In genomic region chr1:153846867-153847266, GRCm38 (mm10) we compare ENCODE assay signal across 9 mouse cellular contexts. TPM values are rescaled to one million over a fixed set of nuclear protein-coding genes. Genes with fewer than 3 reads are reported as not detected.
DNase-seq lines count a peak whose midpoint lies in the region; ATAC-seq and TF ChIP-seq lines count a peak whose summit lies in the region.
"Had no signal": no experiment of that assay in that cellular context is flagged by ENCODE, and none has a peak within 500 bp of the region (broad histone marks: within the 10 kb centered on the region; RNA-seq: fewer than 3 reads in every experiment).

No protein-coding gene starts in this region.

- no peaks in the 10 kb centered on the region for H3K9me3 ChIP-seq in forebrain, embryonic 13.5 days (replicated peaks)
- H3K9me3 ChIP-seq in forebrain, embryonic 12.5 days, result no peaks in the 10 kb centered on the region
- no peaks in the 10 kb centered on the region for H3K9me3 ChIP-seq in lung, postnatal 0 days (ENCODE audit: low read length)
- no peaks in the 10 kb centered on the region for H3K9me3 ChIP-seq in heart, postnatal 0 days (replicated peaks; ENCODE audit: control insufficient read depth, low read length)
- H3K9me3 ChIP-seq: limb, embryonic 13.5 days had no signal

- H3K4me2 ChIP-seq in forebrain, embryonic 13.5 days, result no peak overlapping the region
- H3K4me2 ChIP-seq in forebrain, embryonic 12.5 days, result no peak overlapping the region
- no peak overlapping the region for H3K4me2 ChIP-seq in lung, postnatal 0 days (replicated peaks; ENCODE audit: low read depth, low read length)
- H3K4me2 ChIP-seq in heart, postnatal 0 days (ENCODE audit: low read depth, low read length), result 0 out of 2 replicates have a peak overlapping the region, but pooled peaks have one; percentile 35
- H3K4me2 ChIP-seq: limb, embryonic 13.5 days had no signal

- no peaks in the 10 kb centered on the region for H3K4me1 ChIP-seq in forebrain, embryonic 13.5 days
- H3K4me1 ChIP-seq in forebrain, embryonic 12.5 days, result no peaks in the 10 kb centered on the region
- no peaks in the 10 kb centered on the region for H3K4me1 ChIP-seq in lung, postnatal 0 days (ENCODE audit: insufficient read depth, low read depth, low read length)
- no peaks in the 10 kb centered on the region for H3K4me1 ChIP-seq in heart, postnatal 0 days (ENCODE audit: control insufficient read depth, insufficient read depth)
- H3K4me1 ChIP-seq: limb, embryonic 13.5 days had no signal

- DNase-seq in lung, postnatal 0 days (ENCODE audit: low spot score), result peak; percentile 90
- no peak for DNase-seq in lung, postnatal 36 days
- peak; percentile 86 for DNase-seq in heart, postnatal 0 days (ENCODE audit: low spot score)
- peak; percentile 80 for DNase-seq in retina, embryonic 14.5 days (ENCODE audit: low spot score)
- no peak for DNase-seq in cerebellum, postnatal 36 days
- DNase-seq in adrenal gland, adult 8-10 months, result no peak

- no peak overlapping the region for H3K4me3 ChIP-seq in forebrain, embryonic 13.5 days
- H3K4me3 ChIP-seq in forebrain, embryonic 12.5 days (replicated peaks), result no peak overlapping the region
- H3K4me3 ChIP-seq in lung, postnatal 0 days (ENCODE audit: low read depth, low read length), result no peak overlapping the region
- H3K4me3 ChIP-seq in heart, postnatal 0 days (ENCODE audit: low read depth, low read length), result no peak overlapping the region
- H3K4me3 ChIP-seq: limb, embryonic 13.5 days had no signal

- no peak overlapping the region for H3K27ac ChIP-seq in forebrain, embryonic 13.5 days
- no peak overlapping the region for H3K27ac ChIP-seq in forebrain, embryonic 12.5 days
- no peak overlapping the region for H3K27ac ChIP-seq in lung, postnatal 0 days (ENCODE audit: low read length)
- no peak overlapping the region for H3K27ac ChIP-seq in heart, postnatal 0 days (ENCODE audit: low read depth)
- H3K27ac ChIP-seq: limb, embryonic 13.5 days had no signal

- WGBS in forebrain, embryonic 13.5 days, result 31% methylated on average over 6 of the region's 6 CpGs
- WGBS in forebrain, embryonic 12.5 days, result 33% methylated on average over 6 of the region's 6 CpGs
- 27% methylated on average over 6 of the region's 6 CpGs for WGBS in lung, postnatal 0 days
- 22% methylated on average over 6 of the region's 6 CpGs for WGBS in heart, postnatal 0 days

- peak; percentile 83 for TF ChIP-seq CTCF in lung, postnatal 0 days (IDR thresholded peaks at IDR 0.05)
- TF ChIP-seq CTCF in heart, postnatal 0 days (IDR thresholded peaks at IDR 0.05; ENCODE audit: low read depth), result peak; percentile 85

- ATAC-seq in forebrain, embryonic 13.5 days, result peak; percentile 55; the same call in 1 of the 2 replicates
- no peak for ATAC-seq in forebrain, embryonic 12.5 days (ENCODE audit: low FRiP score)
- no peak for ATAC-seq in lung, postnatal 0 days
- no peak for ATAC-seq in heart, postnatal 0 days (ENCODE audit: insufficient read depth, low read depth)

- no peak overlapping the region for H3K9ac ChIP-seq in forebrain, embryonic 13.5 days
- no peak overlapping the region for H3K9ac ChIP-seq in forebrain, embryonic 12.5 days
- no peak overlapping the region for H3K9ac ChIP-seq in lung, postnatal 0 days (replicated peaks; ENCODE audit: low read depth)
- no peak overlapping the region for H3K9ac ChIP-seq in heart, postnatal 0 days (replicated peaks; ENCODE audit: low read depth, low read length)
- H3K9ac ChIP-seq: limb, embryonic 13.5 days had no signal

- TF ChIP-seq EP300 in lung, postnatal 0 days (IDR thresholded peaks at IDR 0.05), result no peak
- no peak for TF ChIP-seq EP300 in heart, postnatal 0 days (IDR thresholded peaks at IDR 0.05; ENCODE audit: low read depth)

- H3K36me3 ChIP-seq in forebrain, embryonic 13.5 days (ENCODE audit: poor library complexity, severe bottlenecking), result no peaks in the 10 kb centered on the region
- H3K36me3 ChIP-seq in forebrain, embryonic 12.5 days (replicated peaks), result no peaks in the 10 kb centered on the region
- H3K36me3 ChIP-seq in lung, postnatal 0 days (ENCODE audit: insufficient read depth, low read length), result no peaks in the 10 kb centered on the region
- H3K36me3 ChIP-seq in heart, postnatal 0 days (replicated peaks; ENCODE audit: control insufficient read depth, insufficient read depth, low read length), result no peaks in the 10 kb centered on the region
- H3K36me3 ChIP-seq: limb, embryonic 13.5 days had no signal

- H3K27me3 ChIP-seq in forebrain, embryonic 13.5 days, result no peaks in the 10 kb centered on the region
- no peaks in the 10 kb centered on the region for H3K27me3 ChIP-seq in forebrain, embryonic 12.5 days
- H3K27me3 ChIP-seq in lung, postnatal 0 days (replicated peaks; ENCODE audit: insufficient read depth, low read length), result no peaks in the 10 kb centered on the region
- H3K27me3 ChIP-seq in heart, postnatal 0 days (ENCODE audit: control insufficient read depth, insufficient read depth, low read length), result no peaks in the 10 kb centered on the region
- H3K27me3 ChIP-seq: limb, embryonic 13.5 days had no signal

RNA-seq across cellular contexts. Expression of gene Rgsl1, which starts 2.9 kb away (rescaled TPM):
- polyA plus RNA-seq in forebrain, embryonic 13.5 days (2015; fragmentation: Nextera tagmentation; extraction: Ambion mirVana), result 0.05 and 0.19 TPM in 2 replicates
- 0.19 TPM in 1 of 2 replicates, not detected in the other for polyA plus RNA-seq in forebrain, embryonic 12.5 days (2016; fragmentation: Nextera tagmentation; extraction: Ambion mirVana)
- 0.07 and 0.10 TPM in 2 replicates for polyA plus RNA-seq in lung, postnatal 0 days (2015; fragmentation: Nextera tagmentation; extraction: Ambion mirVana)
- total RNA-seq in heart, postnatal 0 days (2014; rRNA removed; ENCODE audit: low replicate concordance), result not detected in 2 replicates
- polyA plus RNA-seq in heart, postnatal 0 days (2015; fragmentation: Nextera tagmentation; extraction: Ambion mirVana), result not detected in 2 replicates
- total RNA-seq in adrenal gland, adult 8-10 months (2022), result under 1 TPM in 3 of 4 experiments, not detected in 1; 0.10 to 0.65 (median 0.62) TPM

RNA-seq across cellular contexts. Expression of gene Teddm1b, which starts 27.3 kb away (rescaled TPM):
- 0.97 and 1.3 TPM in 2 replicates for polyA plus RNA-seq in forebrain, embryonic 13.5 days (2015; fragmentation: Nextera tagmentation; extraction: Ambion mirVana)
- polyA plus RNA-seq in forebrain, embryonic 12.5 days (2016; fragmentation: Nextera tagmentation; extraction: Ambion mirVana), result 0.57 and 0.60 TPM in 2 replicates
- 0.07 and 0.11 TPM in 2 replicates for polyA plus RNA-seq in lung, postnatal 0 days (2015; fragmentation: Nextera tagmentation; extraction: Ambion mirVana)
- total RNA-seq in heart, postnatal 0 days (2014; rRNA removed; ENCODE audit: low replicate concordance), result not detected in 2 replicates
- 0.10 TPM in 1 of 2 replicates, not detected in the other for polyA plus RNA-seq in heart, postnatal 0 days (2015; fragmentation: Nextera tagmentation; extraction: Ambion mirVana)
- under 1 TPM in 1 of 4 experiments, not detected in 3; 0.14 TPM for total RNA-seq in adrenal gland, adult 8-10 months (2022)

RNA-seq across cellular contexts. Expression of gene Teddm1a, which starts 44.7 kb away (rescaled TPM):
- 0.15 TPM in 1 of 2 replicates, not detected in the other for polyA plus RNA-seq in forebrain, embryonic 13.5 days (2015; fragmentation: Nextera tagmentation; extraction: Ambion mirVana)
- not detected in 2 replicates for polyA plus RNA-seq in forebrain, embryonic 12.5 days (2016; fragmentation: Nextera tagmentation; extraction: Ambion mirVana)
- polyA plus RNA-seq in lung, postnatal 0 days (2015; fragmentation: Nextera tagmentation; extraction: Ambion mirVana), result not detected in 2 replicates
- not detected in 2 replicates for total RNA-seq in heart, postnatal 0 days (2014; rRNA removed; ENCODE audit: low replicate concordance)
- not detected in 2 replicates for polyA plus RNA-seq in heart, postnatal 0 days (2015; fragmentation: Nextera tagmentation; extraction: Ambion mirVana)
- total RNA-seq in adrenal gland, adult 8-10 months (2022), result not detected

RNA-seq across cellular contexts. Expression of gene Glul, which starts 52.9 kb away (rescaled TPM):
- 106 and 121 TPM in 2 replicates for polyA plus RNA-seq in forebrain, embryonic 13.5 days (2015; fragmentation: Nextera tagmentation; extraction: Ambion mirVana)
- polyA plus RNA-seq in forebrain, embryonic 12.5 days (2016; fragmentation: Nextera tagmentation; extraction: Ambion mirVana), result 108 and 119 TPM in 2 replicates
- polyA plus RNA-seq in lung, postnatal 0 days (2015; fragmentation: Nextera tagmentation; extraction: Ambion mirVana), result 179 and 283 TPM in 2 replicates
- 199 and 256 TPM in 2 replicates for total RNA-seq in heart, postnatal 0 days (2014; rRNA removed; ENCODE audit: low replicate concordance)
- polyA plus RNA-seq in heart, postnatal 0 days (2015; fragmentation: Nextera tagmentation; extraction: Ambion mirVana), result 81.8 and 95.5 TPM in 2 replicates
- 1,000 to 10,000 TPM; 1,068 to 1,277 (median 1,158) TPM for total RNA-seq in adrenal gland, adult 8-10 months (2022)

RNA-seq across cellular contexts. Expression of gene Teddm2, which starts 53.2 kb away (rescaled TPM):
- 1.0 and 1.3 TPM in 2 replicates for polyA plus RNA-seq in forebrain, embryonic 13.5 days (2015; fragmentation: Nextera tagmentation; extraction: Ambion mirVana)
- 0.79 and 0.85 TPM in 2 replicates for polyA plus RNA-seq in forebrain, embryonic 12.5 days (2016; fragmentation: Nextera tagmentation; extraction: Ambion mirVana)
- 0.62 and 0.98 TPM in 2 replicates for polyA plus RNA-seq in lung, postnatal 0 days (2015; fragmentation: Nextera tagmentation; extraction: Ambion mirVana)
- total RNA-seq in heart, postnatal 0 days (2014; rRNA removed; ENCODE audit: low replicate concordance), result not detected in 2 replicates
- 0.33 and 0.41 TPM in 2 replicates for polyA plus RNA-seq in heart, postnatal 0 days (2015; fragmentation: Nextera tagmentation; extraction: Ambion mirVana)
- total RNA-seq in adrenal gland, adult 8-10 months (2022), result 1 to 10 TPM in 1 of 4 experiments, under 1 TPM in 3; 0.24 to 1.1 (median 0.59) TPM

Comparison
In these comparisons a context has a peak if more than half of its experiments do, and no peak if none do; other contexts are left out.
1. DNase-seq: peak in lung, postnatal 0 days (single experiment), heart, postnatal 0 days (single experiment) and retina, embryonic 14.5 days (single experiment); none in lung, postnatal 36 days (single experiment), cerebellum, postnatal 36 days (0 of 2) and adrenal gland, adult 8-10 months (single experiment).